Mouse (Mus musculus) embryo, embryonic 9.5 days (tissue): Measurements from ENCODE around the gene Abt1.

Source experiments
- DNase-seq: peaks from one replicate; pipeline ENCODE4 v3.0.0-alpha.2; 2017; ENCODE audit errors: extremely low spot score

Abt1 gene

GRCm38 (mm10) chr13:23423286-23424051, at the start of gene Abt1:
Abt1 (minus strand) TSS chr13:23423866.
- DNase-seq, result peak; percentile 95

- peak; percentile 93 for DNase-seq
Measured at GRCm38 (mm10) chr13:23466911-23467310, 43.2 kb upstream of the Abt1 start.

- no peak for DNase-seq
Measured at GRCm38 (mm10) chr13:23466306-23466705, 42.6 kb upstream of the Abt1 start.

GRCm38 (mm10) chr13:23465600-23466109, 42.0 kb upstream of the Abt1 start, which contains the start of gene Btn1a1:
Btn1a1 (minus strand) TSS chr13:23465901.
- peak; percentile 41 for DNase-seq

- peak; percentile 32 for DNase-seq
Measured at GRCm38 (mm10) chr13:23464841-23465366, 41.2 kb upstream of the Abt1 start.

- DNase-seq, result no peak
Measured at GRCm38 (mm10) chr13:23464224-23464637, 40.6 kb upstream of the Abt1 start.

- peak; percentile 95 for DNase-seq
Measured at GRCm38 (mm10) chr13:23463381-23464223, 39.9 kb upstream of the Abt1 start.

GRCm38 (mm10) chr13:23462669-23463068, 39.0 kb upstream of the Abt1 start:
- DNase-seq, result no peak

GRCm38 (mm10) chr13:23462063-23462462, 38.4 kb upstream of the Abt1 start:
- no peak for DNase-seq

GRCm38 (mm10) chr13:23459264-23459846, 35.7 kb upstream of the Abt1 start:
- DNase-seq, result peak; percentile 31

- DNase-seq, result no peak
Measured at GRCm38 (mm10) chr13:23453926-23454325, 30.3 kb upstream of the Abt1 start.

- DNase-seq, result peak; percentile 92
Measured at GRCm38 (mm10) chr13:23453362-23453862, 29.7 kb upstream of the Abt1 start.

- DNase-seq, result peak; percentile 95
Measured at GRCm38 (mm10) chr13:23450398-23450797, 26.7 kb upstream of the Abt1 start.

- peak; percentile 86 for DNase-seq
Measured at GRCm38 (mm10) chr13:23449235-23450095, 25.8 kb upstream of the Abt1 start.

GRCm38 (mm10) chr13:23448758-23449157, 25.1 kb upstream of the Abt1 start:
- no peak for DNase-seq

GRCm38 (mm10) chr13:23446498-23446952, 22.9 kb upstream of the Abt1 start:
- peak; percentile 91 for DNase-seq

GRCm38 (mm10) chr13:23445561-23446320, 22.1 kb upstream of the Abt1 start:
- peak; percentile 94 for DNase-seq

- no peak for DNase-seq
Measured at GRCm38 (mm10) chr13:23445156-23445555, 21.5 kb upstream of the Abt1 start.

- DNase-seq, result no peak
Measured at GRCm38 (mm10) chr13:23444451-23444850, 20.8 kb upstream of the Abt1 start.

GRCm38 (mm10) chr13:23439901-23440300, 16.2 kb upstream of the Abt1 start:
- DNase-seq, result no peak
